Mouse (Mus musculus) C2C12 (cell line): ENCODE measurements around the gene Xylb.

Experiments
- CEBPB ChIP-seq: IDR thresholded peaks from one replicate; pipeline ENCODE4 v1.6.1; 2011; ENCODE audit warnings: low read depth, mild to moderate bottlenecking, control low read depth, moderate library complexity
- CTCF ChIP-seq: IDR thresholded peaks from one replicate; pipeline ENCODE4 v1.5.1; 2011; ENCODE audit not compliant: control insufficient read depth, insufficient read depth, insufficient read length

GRCm38 (mm10) chr9:119320946-119321345 lies 36.2 kb upstream of the Xylb start:
- TF ChIP-seq CTCF (no peak), CEBPB (no peak)
